Mouse (Mus musculus) urinary bladder, postnatal 36 days (tissue): ENCODE data around the gene Ptgis.

ENCODE experiments used
- DNase-seq, 2 experiments: peaks; one replicate each; pipeline ENCODE4 v3.0.0; 2022; ENCODE audit warnings: low spot score in 2 of 2, mixed read lengths in 1 of 2

The Ptgis gene

GRCm38 (mm10) chr2:167155541-167155973, 84.8 kb downstream of the Ptgis start:
- DNase-seq = no peak

GRCm38 (mm10) chr2:167150880-167151279, 89.5 kb downstream of the Ptgis start:
- DNase-seq = no peak

- no peak for DNase-seq
These were observed 90.3 kb downstream of the Ptgis start for GRCm38 (mm10) chr2:167150135-167150534.

- no peak for DNase-seq
These were observed 91.4 kb downstream of the Ptgis start for GRCm38 (mm10) chr2:167149035-167149434.

- DNase-seq = peak in 1 of 2 experiments; percentile 29
These were observed 92.7 kb downstream of the Ptgis start for GRCm38 (mm10) chr2:167147708-167148107.

GRCm38 (mm10) chr2:167145904-167146303, 94.5 kb downstream of the Ptgis start:
- DNase-seq = no peak

GRCm38 (mm10) chr2:167144439-167145307, 95.7 kb downstream of the Ptgis start:
- DNase-seq = no peak

GRCm38 (mm10) chr2:167143914-167144313, 96.5 kb downstream of the Ptgis start:
- no peak for DNase-seq

GRCm38 (mm10) chr2:167142282-167142681, 98.1 kb downstream of the Ptgis start:
- no peak for DNase-seq

GRCm38 (mm10) chr2:167141810-167142209, 98.6 kb downstream of the Ptgis start:
- no peak for DNase-seq
